In the genomic region with DNA sequence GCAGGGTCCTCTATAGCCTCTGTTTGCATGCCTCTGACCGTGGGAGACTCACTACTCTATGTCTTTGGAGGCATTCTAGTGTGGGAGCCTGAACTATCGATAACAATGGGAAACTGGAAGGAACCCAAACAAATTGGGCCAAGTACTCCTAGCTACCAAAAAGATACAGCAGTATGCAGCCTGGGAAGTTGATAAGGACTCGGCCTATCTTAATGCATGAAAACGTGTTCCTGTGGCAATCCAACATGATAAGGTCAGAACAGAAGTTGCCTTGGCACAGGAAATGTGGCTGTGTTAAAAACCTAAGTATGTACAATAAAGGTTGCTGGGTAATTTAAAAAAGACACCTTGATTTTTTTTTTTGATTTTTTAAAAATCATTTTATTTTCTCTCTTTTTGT, we compare ENCODE assay signal across 14 mouse cellular contexts. TPM values are rescaled to one million over a fixed set of nuclear protein-coding genes. Genes with fewer than 3 reads are reported as not detected.
"Had no signal": no experiment of that assay in that cellular context is flagged by ENCODE, and none has a peak within 500 bp of the region (broad histone marks: within the 10 kb centered on the region; RNA-seq: fewer than 3 reads in every experiment).

No protein-coding gene starts in this region.

- DNase-seq: liver, embryonic 13.5 days; liver, postnatal 0 days; lung, adult 2 months; lung, postnatal 14 days; lung, postnatal 36 days; right cerebral cortex, postnatal 25 days; right cerebral cortex, postnatal 4 days; thymus, adult 2 months; thymus, postnatal 25 days; thymus, postnatal 4 days had no signal

- ATAC-seq: liver, postnatal 0 days; lung, postnatal 0 days; midbrain, embryonic 13.5 days; midbrain, embryonic 15.5 days had no signal

RNA-seq across cellular contexts. Expression of a gene that starts 5.5 kb away (rescaled TPM):
- total RNA-seq: megakaryocyte, adult 5-6 weeks had no signal

RNA-seq across cellular contexts. Expression of a gene that starts 26.6 kb away (rescaled TPM):
- total RNA-seq: megakaryocyte, adult 5-6 weeks had no signal

RNA-seq across cellular contexts. Expression of a gene that starts 26.9 kb away (rescaled TPM):
- total RNA-seq: megakaryocyte, adult 5-6 weeks had no signal
